Mouse (Mus musculus): ENCODE results near the gene Cpxm2.

- TF ChIP-seq CTCF (IDR thresholded peaks at IDR 0.05; ENCODE audit: low read depth, low read length) (no peak), GATA1 (IDR thresholded peaks at IDR 0.05; ENCODE audit: borderline replicate concordance, low read length) (no peak), TAL1 (conservative IDR thresholded peaks at IDR 0.05; ENCODE audit: low read depth, low read length) (no peak), POLR2AphosphoS5 (IDR thresholded peaks at IDR 0.05; ENCODE audit: insufficient replicate concordance, low read depth, low read length) (no peak), GATA2 (IDR thresholded peaks at IDR 0.05; ENCODE audit: borderline replicate concordance, low read depth, low read length) (no peak)
Measured at GRCm38 (mm10) chr7:132181042-132181441, 26.5 kb upstream of the Cpxm2 start.

Data from G1E (cell line).